In genomic region chr10:12977787-12978212, GRCm38 (mm10) we compare ENCODE assay signal across 1 mouse cellular context.
A peak's percentile ranks its signal among the peaks of the same experiment; 100 is the strongest.
TF ChIP-seq lines count a peak whose summit lies in the region.

No protein-coding gene starts in this region.

TF ChIP-seq in CH12.LX, 34 proteins besides CTCF, POLR2A, EP300 and RAD21 (continued from another document):
- TF ChIP-seq CHD2 (IDR thresholded peaks at IDR 0.05; ENCODE audit: low read length) (peak; percentile 71), MYC (IDR thresholded peaks at IDR 0.05; ENCODE audit: low read depth, low read length) (0 out of 2 replicates have a peak, but pooled peaks have one; percentile 58), PAX5 (IDR thresholded peaks at IDR 0.05; ENCODE audit: low read length) (no peak), CHD1 (IDR thresholded peaks at IDR 0.05; ENCODE audit: low read depth, low read length) (no peak), MAFK (IDR thresholded peaks at IDR 0.05; ENCODE audit: insufficient replicate concordance, low read length) (peak; percentile 62; the same call in 1 of the 2 replicates), USF1 (IDR thresholded peaks at IDR 0.05; ENCODE audit: low read depth, low read length) (no peak), ELF1 (IDR thresholded peaks at IDR 0.05; ENCODE audit: low read depth, low read length) (no peak; the same call in 1 of the 2 replicates), SIN3A (IDR thresholded peaks at IDR 0.05; ENCODE audit: low read length) (peak; percentile 95), ZMIZ1 (IDR thresholded peaks at IDR 0.05; ENCODE audit: low read depth, low read length) (peak; percentile 70; the same call in 1 of the 2 replicates), MAZ (IDR thresholded peaks at IDR 0.05; ENCODE audit: low read depth, low read length) (peak; percentile 90; the same call in 1 of the 2 replicates), KAT2A (IDR thresholded peaks at IDR 0.05; ENCODE audit: insufficient replicate concordance, low read length) (no peak), ZC3H11A (IDR thresholded peaks at IDR 0.05; ENCODE audit: low read depth, low read length) (no peak), NRF1 (IDR thresholded peaks at IDR 0.05; ENCODE audit: low read depth, low read length) (no peak), MXI1 (IDR thresholded peaks at IDR 0.05; ENCODE audit: low read depth, low read length) (peak; percentile 61; the same call in 1 of the 2 replicates), ETS1 (conservative IDR thresholded peaks at IDR 0.05; ENCODE audit: low read depth, low read length) (peak; percentile 94), TBP (conservative IDR thresholded peaks at IDR 0.05; ENCODE audit: low read depth, low read length) (0 out of 2 replicates have a peak, but pooled peaks have one; percentile 43), RCOR1 (conservative IDR thresholded peaks at IDR 0.05; ENCODE audit: low read depth, low read length) (peak; percentile 94; the same call in 1 of the 2 replicates), TCF12 (IDR thresholded peaks at IDR 0.05; ENCODE audit: low read depth, low read length) (peak; percentile 98), JUN (IDR thresholded peaks at IDR 0.05; ENCODE audit: insufficient read depth, low read depth, low read length) (peak; percentile 76), BHLHE40 (IDR thresholded peaks at IDR 0.05; ENCODE audit: low read depth, low read length) (peak; percentile 90), UBTF (IDR thresholded peaks at IDR 0.05; ENCODE audit: low read depth, low read length) (peak; percentile 58; the same call in 1 of the 2 replicates)
